Mouse (Mus musculus) gastrocnemius, adult 8-10 months (tissue): Measurements from ENCODE around the gene Gopc. TPM values are rescaled to one million over a fixed set of nuclear protein-coding genes. Genes with fewer than 3 reads are reported as not detected.
"Not testable (repeated sequence)": the region's sequence is repeated elsewhere in the genome, so short reads cannot be mapped to it uniquely, and the experiment has no call there.

Source experiments
- DNase-seq, 2 experiments: peaks; one replicate each; pipeline ENCODE4 v3.0.0; 2022; ENCODE audit warnings: low spot score in 2 of 2
- total RNA-seq, 4 experiments: library from RNA; stranded (reverse); gene quantifications; 2 replicates each; pipeline ENCODE4 v1.2.4; 2022

The Gopc gene
- total RNA-seq, 4 experiments from 2014 or later, result 6.8 to 8.1 (median 7.8) TPM

GRCm38 (mm10) chr10:52388922-52389430, 7.1 kb upstream of the Gopc start, which contains the start of gene Nepn:
Nepn (plus strand) TSS chr10:52388972.
- no peak for DNase-seq

- no peak for DNase-seq
Measured at GRCm38 (mm10) chr10:52387192-52387591, 5.3 kb upstream of the Gopc start.

GRCm38 (mm10) chr10:52384823-52385610, 3.1 kb upstream of the Gopc start:
- DNase-seq, result no peak

- DNase-seq, result no peak
Measured at GRCm38 (mm10) chr10:52383522-52383921, 1.6 kb upstream of the Gopc start.

- DNase-seq, result no peak
Measured at GRCm38 (mm10) chr10:52383022-52383421, 1.1 kb upstream of the Gopc start.

GRCm38 (mm10) chr10:52381321-52381801, 563 bp downstream of the Gopc start:
- DNase-seq, result no peak

- DNase-seq, result no peak
Measured at GRCm38 (mm10) chr10:52377813-52378212, 4.1 kb downstream of the Gopc start.

GRCm38 (mm10) chr10:52376422-52376821, 5.5 kb downstream of the Gopc start:
- DNase-seq, result no peak

- no peak for DNase-seq
Measured at GRCm38 (mm10) chr10:52374651-52375050, 7.3 kb downstream of the Gopc start.

- no peak for DNase-seq
Measured at GRCm38 (mm10) chr10:52373834-52374233, 8.1 kb downstream of the Gopc start.

GRCm38 (mm10) chr10:52368376-52368775, 13.5 kb downstream of the Gopc start:
- no peak for DNase-seq

GRCm38 (mm10) chr10:52360862-52361609, 20.9 kb downstream of the Gopc start:
- no peak for DNase-seq

GRCm38 (mm10) chr10:52360241-52360735, 21.6 kb downstream of the Gopc start:
- no peak for DNase-seq

- no peak for DNase-seq
Measured at GRCm38 (mm10) chr10:52358467-52358866, 23.5 kb downstream of the Gopc start, which contains the start of gene Gm26741. Gm26741 (plus strand) TSS chr10:52358767.

GRCm38 (mm10) chr10:52353184-52353583, 28.7 kb downstream of the Gopc start:
- no peak for DNase-seq

GRCm38 (mm10) chr10:52343324-52343723, 38.6 kb downstream of the Gopc start:
- not testable (repeated sequence) for DNase-seq

GRCm38 (mm10) chr10:52331007-52331406, 50.9 kb downstream of the Gopc start:
- no peak for DNase-seq

- no peak for DNase-seq
Measured at GRCm38 (mm10) chr10:52321918-52322317, 60.0 kb downstream of the Gopc start.

- no peak for DNase-seq
Measured at GRCm38 (mm10) chr10:52319506-52320286, 62.2 kb downstream of the Gopc start.

GRCm38 (mm10) chr10:52309196-52309595, 72.7 kb downstream of the Gopc start:
- DNase-seq, result peak in 1 of 2 experiments; percentile 6

GRCm38 (mm10) chr10:52304574-52304973, 77.3 kb downstream of the Gopc start:
- DNase-seq, result no peak
